Mouse (Mus musculus): ENCODE data around the gene Top2a. TPM values are rescaled to one million over a fixed set of nuclear protein-coding genes. Genes with fewer than 3 reads are reported as not detected.
"Not testable (repeated sequence)": the region's sequence is repeated elsewhere in the genome, so short reads cannot be mapped to it uniquely, and the experiment has no call there.

The Top2a gene
- polyA plus RNA-seq, 1 experiment, result 227 TPM

DNA sequence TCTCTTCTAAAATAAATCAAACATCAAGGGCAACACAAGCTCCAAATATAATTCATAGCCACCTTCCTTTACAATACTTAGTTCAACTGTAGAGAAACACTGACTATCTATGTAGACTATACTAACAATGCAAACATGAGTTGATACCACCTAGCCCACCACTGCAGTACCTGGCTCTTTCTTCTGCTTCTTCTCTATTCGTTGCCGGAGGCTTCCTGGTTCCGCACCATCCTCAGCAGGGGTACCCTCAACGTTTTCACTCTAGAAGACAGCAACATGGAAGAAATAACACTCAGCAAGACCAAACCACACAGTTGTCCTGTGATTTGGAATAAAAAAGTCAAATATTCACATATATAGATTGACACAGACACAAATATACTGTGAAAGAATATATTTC, 26.3 kb downstream of the Top2a start:
- TF ChIP-seq POLR2A (IDR thresholded peaks at IDR 0.05; ENCODE audit: low read depth, low read length) (no peak), CTCF (IDR thresholded peaks at IDR 0.05; ENCODE audit: borderline replicate concordance, insufficient read depth, low read length) (no peak)
- Histone ChIP-seq H3K27ac (ENCODE audit: insufficient read depth, low read length) (no peak overlapping the region), H3K4me1 (ENCODE audit: control insufficient read depth, insufficient read depth, low read length) (no peaks in the 10 kb centered on the region), H3K4me3 (ENCODE audit: insufficient read depth, low read length) (no peak overlapping the region)

- no peak for TF ChIP-seq CTCF (IDR thresholded peaks at IDR 0.05; ENCODE audit: borderline replicate concordance, insufficient read depth, low read length)
- no peak for TF ChIP-seq POLR2A (IDR thresholded peaks at IDR 0.05; ENCODE audit: low read depth, low read length)
- no peaks in the 10 kb centered on the region for H3K4me1 ChIP-seq (ENCODE audit: control insufficient read depth, insufficient read depth, low read length)
- no peak overlapping the region for H3K27ac ChIP-seq (ENCODE audit: insufficient read depth, low read length)
- no peak overlapping the region for H3K4me3 ChIP-seq (ENCODE audit: insufficient read depth, low read length)
Measured at GRCm38 (mm10) chr11:98995987-98996386, 28.0 kb downstream of the Top2a start.

DNA sequence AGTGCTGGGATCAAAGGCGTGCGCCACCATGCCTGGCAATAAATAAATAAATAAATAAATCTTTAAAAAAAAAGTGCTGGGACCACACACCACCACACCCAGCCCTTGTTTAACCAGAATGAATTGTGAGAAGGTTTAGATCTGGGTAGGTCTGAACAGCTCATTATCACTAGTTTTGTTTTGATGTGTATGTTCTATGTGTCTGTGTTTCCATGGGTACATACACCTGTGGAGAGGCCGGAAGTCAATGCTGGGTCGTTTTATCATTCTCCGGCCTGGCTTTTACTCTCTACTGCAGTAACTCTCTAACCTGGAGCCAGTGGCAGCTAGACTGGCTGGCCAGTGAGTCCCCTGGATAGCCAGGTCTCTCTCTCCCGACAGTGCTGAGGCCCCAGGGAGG, 33.1 kb downstream of the Top2a start:
- no peaks in the 10 kb centered on the region for H3K4me1 ChIP-seq (ENCODE audit: control insufficient read depth, insufficient read depth, low read length)
- TF ChIP-seq POLR2A (IDR thresholded peaks at IDR 0.05; ENCODE audit: low read depth, low read length) (no peak), CTCF (IDR thresholded peaks at IDR 0.05; ENCODE audit: borderline replicate concordance, insufficient read depth, low read length) (no peak)
- no peak overlapping the region for H3K4me3 ChIP-seq (ENCODE audit: insufficient read depth, low read length)
- no peak overlapping the region for H3K27ac ChIP-seq (ENCODE audit: insufficient read depth, low read length)

GRCm38 (mm10) chr11:98988260-98988659, 35.7 kb downstream of the Top2a start:
- not testable (repeated sequence) for H3K4me3 ChIP-seq (ENCODE audit: insufficient read depth, low read length); H3K4me1 ChIP-seq (ENCODE audit: control insufficient read depth, insufficient read depth, low read length); H3K27ac ChIP-seq (ENCODE audit: insufficient read depth, low read length)

GRCm38 (mm10) chr11:98985542-98985941, 38.4 kb downstream of the Top2a start:
- H3K27ac ChIP-seq (ENCODE audit: insufficient read depth, low read length), result no peak overlapping the region
- no peak for TF ChIP-seq CTCF (IDR thresholded peaks at IDR 0.05; ENCODE audit: borderline replicate concordance, insufficient read depth, low read length)
- TF ChIP-seq POLR2A (IDR thresholded peaks at IDR 0.05; ENCODE audit: low read depth, low read length), result no peak
- no peaks in the 10 kb centered on the region for H3K4me1 ChIP-seq (ENCODE audit: control insufficient read depth, insufficient read depth, low read length)
- no peak overlapping the region for H3K4me3 ChIP-seq (ENCODE audit: insufficient read depth, low read length)

GRCm38 (mm10) chr11:98983551-98983950, 40.4 kb downstream of the Top2a start:
- no peak overlapping the region for H3K4me3 ChIP-seq (ENCODE audit: insufficient read depth, low read length)
- no peak for TF ChIP-seq POLR2A (IDR thresholded peaks at IDR 0.05; ENCODE audit: low read depth, low read length)
- TF ChIP-seq CTCF (IDR thresholded peaks at IDR 0.05; ENCODE audit: borderline replicate concordance, insufficient read depth, low read length), result no peak
- no peaks in the 10 kb centered on the region for H3K4me1 ChIP-seq (ENCODE audit: control insufficient read depth, insufficient read depth, low read length)
- no peak overlapping the region for H3K27ac ChIP-seq (ENCODE audit: insufficient read depth, low read length)

GRCm38 (mm10) chr11:98982773-98983133, 41.2 kb downstream of the Top2a start, which contains the start of gene Gjd3:
Gene Gjd3 (minus strand): TSS chr11:98983016.
- no peak within 1 kb of the TSS for H3K27ac ChIP-seq (ENCODE audit: insufficient read depth, low read length)
- no peak for TF ChIP-seq POLR2A (IDR thresholded peaks at IDR 0.05; ENCODE audit: low read depth, low read length)
- no peak for TF ChIP-seq CTCF (IDR thresholded peaks at IDR 0.05; ENCODE audit: borderline replicate concordance, insufficient read depth, low read length)
- peak within 1 kb of the TSS; percentile 44 for H3K4me3 ChIP-seq (ENCODE audit: insufficient read depth, low read length)
- no peaks in the 10 kb centered on the region for H3K4me1 ChIP-seq (ENCODE audit: control insufficient read depth, insufficient read depth, low read length)

- Histone ChIP-seq H3K27ac (ENCODE audit: insufficient read depth, low read length) (no peak overlapping the region), H3K4me3 (ENCODE audit: insufficient read depth, low read length) (peak overlapping the region; percentile 44)
- peak; percentile 78; the same call in 1 of the 2 replicates for TF ChIP-seq CTCF (IDR thresholded peaks at IDR 0.05; ENCODE audit: borderline replicate concordance, insufficient read depth, low read length)
- no peak for TF ChIP-seq POLR2A (IDR thresholded peaks at IDR 0.05; ENCODE audit: low read depth, low read length)
Measured at GRCm38 (mm10) chr11:98981997-98982772, 41.8 kb downstream of the Top2a start.

GRCm38 (mm10) chr11:98981289-98981996, 42.5 kb downstream of the Top2a start:
- Histone ChIP-seq H3K4me3 (ENCODE audit: insufficient read depth, low read length) (peak overlapping the region; percentile 44), H3K27ac (ENCODE audit: insufficient read depth, low read length) (no peak overlapping the region), H3K4me1 (ENCODE audit: control insufficient read depth, insufficient read depth, low read length) (no peaks in the 10 kb centered on the region)
- TF ChIP-seq CTCF (IDR thresholded peaks at IDR 0.05; ENCODE audit: borderline replicate concordance, insufficient read depth, low read length), result no peak
- no peak for TF ChIP-seq POLR2A (IDR thresholded peaks at IDR 0.05; ENCODE audit: low read depth, low read length)

More at GRCm38 (mm10) chr11:98981997-98982772, 41.8 kb downstream of the Top2a start:
- no peaks in the 10 kb centered on the region for H3K4me1 ChIP-seq (ENCODE audit: control insufficient read depth, insufficient read depth, low read length)

- no peak overlapping the region for H3K4me3 ChIP-seq (ENCODE audit: insufficient read depth, low read length)
- TF ChIP-seq POLR2A (IDR thresholded peaks at IDR 0.05; ENCODE audit: low read depth, low read length) (no peak), CTCF (IDR thresholded peaks at IDR 0.05; ENCODE audit: borderline replicate concordance, insufficient read depth, low read length) (no peak)
- no peaks in the 10 kb centered on the region for H3K4me1 ChIP-seq (ENCODE audit: control insufficient read depth, insufficient read depth, low read length)
- H3K27ac ChIP-seq (ENCODE audit: insufficient read depth, low read length), result no peak overlapping the region
Measured at GRCm38 (mm10) chr11:98979356-98979755, 44.6 kb downstream of the Top2a start.
